Mouse (Mus musculus) kidney, embryonic 15.5 days (tissue): ENCODE results near the gene Allc. TPM values are rescaled to one million over a fixed set of nuclear protein-coding genes. Genes with fewer than 3 reads are reported as not detected.
A peak's percentile ranks its signal among the peaks of the same experiment; 100 is the strongest.

Experiments used
- ATAC-seq: fragments of 200-750 bp; cut with Nextera tagmentation; replicated peaks from 2 replicates; pipeline ENCODE4 v1.8.0; 2017; ENCODE audit warnings: moderate TSS enrichment; ENCODE audit not compliant: low FRiP score
- H3K27ac ChIP-seq: fragments of 300-500 bp; sonication (generic); 2 replicates; pipeline ENCODE4 v1.5.1; 2015; ENCODE audit warnings: mild to moderate bottlenecking, inconsistent platforms
- H3K27me3 ChIP-seq: fragments of 300-500 bp; sonication (generic); 2 replicates; pipeline ENCODE4 v1.6.1; 2015; ENCODE audit warnings: inconsistent platforms
- H3K36me3 ChIP-seq: fragments of 300-500 bp; sonication (generic); 2 replicates; pipeline ENCODE4 v1.6.1; 2015; ENCODE audit warnings: inconsistent platforms
- H3K4me1 ChIP-seq: fragments of 300-500 bp; sonication (generic); 2 replicates; pipeline ENCODE4 v1.6.1; 2015; ENCODE audit warnings: inconsistent platforms
- H3K4me2 ChIP-seq: fragments of 300-500 bp; sonication (generic); 2 replicates; pipeline ENCODE4 v1.6.1; 2015; ENCODE audit warnings: moderate library complexity, mild to moderate bottlenecking, inconsistent platforms
- H3K4me3 ChIP-seq: fragments of 300-500 bp; sonication (generic); replicated peaks from 2 replicates; pipeline ENCODE4 v1.5.1; 2015; ENCODE audit warnings: mild to moderate bottlenecking, inconsistent platforms
- H3K9ac ChIP-seq: fragments of 300-500 bp; sonication (generic); 2 replicates; pipeline ENCODE4 v1.6.1; 2015; ENCODE audit warnings: mild to moderate bottlenecking, inconsistent platforms
- H3K9me3 ChIP-seq: fragments of 300-500 bp; sonication (generic); replicated peaks from 2 replicates; pipeline ENCODE4 v1.6.1; 2016; ENCODE audit warnings: inconsistent platforms
- WGBS: fragments of 180-500 bp; shearing (Covaris S2); methylation state at CpG from one replicate; pipeline ENCODE4 v1.1.7; 2015; ENCODE audit warnings: mixed read lengths; 5-methylcytosine and 5-hydroxymethylcytosine counted together
- polyA plus RNA-seq: library from polyadenylated mRNA; unstranded; fragments of >200 nt; fragmentation: Nextera tagmentation; extraction: Ambion mirVana; gene quantifications from 2 replicates; pipeline ENCODE4 v1.2.1, GENCODE M21; 2015

Gene Allc
- not detected in 2 replicates for polyA plus RNA-seq

DNA sequence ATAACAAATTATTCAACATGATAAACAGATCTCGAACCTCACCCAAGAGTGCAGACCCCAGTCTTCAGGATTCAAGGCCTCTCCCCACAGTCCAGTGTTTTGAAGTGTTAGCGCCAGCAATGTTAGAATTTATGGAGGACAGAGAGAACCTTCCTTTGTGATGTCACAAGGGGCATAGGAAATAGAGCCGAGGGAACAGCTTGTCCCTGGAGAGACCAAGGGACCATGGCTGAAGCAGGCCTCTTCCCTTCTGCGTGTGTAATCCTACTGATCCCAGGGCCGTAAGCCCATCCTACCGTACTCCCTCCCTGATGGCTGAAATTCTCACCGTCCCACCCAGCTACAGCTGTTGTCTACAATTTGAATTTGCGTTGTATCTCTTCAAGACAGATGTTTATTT lies at the start of gene Allc:
Gene Allc, minus strand, starts transcription at position 101 of the 400 bp plus-strand sequence.
- Histone ChIP-seq H3K36me3 (no peaks in the 10 kb centered on the region), H3K27me3 (no peaks in the 10 kb centered on the region), H3K9ac (no peak within 1 kb of the TSS), H3K9me3 (no peaks in the 10 kb centered on the region), H3K27ac (no peak within 1 kb of the TSS), H3K4me3 (no peak within 1 kb of the TSS), H3K4me1 (no peaks in the 10 kb centered on the region), H3K4me2 (no peak within 1 kb of the TSS)
- WGBS: 83% methylated on average over 8 of the region's 8 CpGs
- no peak for ATAC-seq

DNA sequence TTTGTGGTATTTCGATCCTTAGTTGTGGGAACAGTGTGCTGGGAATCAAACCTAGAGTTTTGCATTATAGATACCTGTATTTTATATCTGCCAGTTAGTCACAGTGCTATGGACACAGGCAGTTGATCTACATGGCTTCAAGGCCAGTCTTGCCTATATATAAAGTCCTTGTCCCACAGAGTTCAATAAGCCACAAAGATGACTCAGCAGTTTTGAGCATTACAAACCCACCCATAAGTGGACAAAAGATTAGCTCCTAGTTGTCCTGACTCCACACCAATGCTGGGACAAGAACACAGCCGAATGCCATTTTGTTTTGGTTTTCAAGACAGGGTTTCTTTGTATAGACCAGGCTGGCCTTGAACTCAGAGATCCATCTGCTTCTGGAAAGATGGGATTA lies 46.1 kb upstream of the Allc start:
- no peak overlapping the region for H3K4me3 ChIP-seq
- 96% methylated on average over 2 of the region's 2 CpGs for WGBS
- peaks cover 4% of the 10 kb centered on the region for H3K4me1 ChIP-seq
- H3K27ac ChIP-seq: no peak overlapping the region; the same call in 1 of the 2 replicates
- H3K9me3 ChIP-seq: no peaks in the 10 kb centered on the region
- no peak for ATAC-seq
- H3K36me3 ChIP-seq: peaks cover 56% of the 10 kb centered on the region
- no peak overlapping the region for H3K4me2 ChIP-seq
- H3K27me3 ChIP-seq: no peaks in the 10 kb centered on the region
- no peak overlapping the region for H3K9ac ChIP-seq

GRCm38 (mm10) chr12:28627092-28627491 lies 44.8 kb upstream of the Allc start:
- Histone ChIP-seq H3K4me2 (no peak overlapping the region), H3K9me3 (no peaks in the 10 kb centered on the region), H3K4me1 (peaks cover 12% of the 10 kb centered on the region), H3K9ac (no peak overlapping the region), H3K27me3 (no peaks in the 10 kb centered on the region), H3K4me3 (no peak overlapping the region), H3K27ac (no peak overlapping the region), H3K36me3 (peaks cover 43% of the 10 kb centered on the region)
- WGBS: 48% methylated on average over 4 of the region's 4 CpGs
- no peak for ATAC-seq

- Histone ChIP-seq H3K4me1 (peaks cover 25% of the 10 kb centered on the region), H3K9me3 (no peaks in the 10 kb centered on the region), H3K9ac (no peak overlapping the region), H3K4me2 (no peak overlapping the region), H3K27ac (no peak overlapping the region), H3K4me3 (no peak overlapping the region), H3K27me3 (no peaks in the 10 kb centered on the region), H3K36me3 (peaks cover 26% of the 10 kb centered on the region)
- no peak for ATAC-seq
- 75% methylated on average over 7 of the region's 7 CpGs for WGBS
These were observed 43.1 kb upstream of the Allc start for GRCm38 (mm10) chr12:28625407-28625806.

GRCm38 (mm10) chr12:28624251-28624650 lies 41.9 kb upstream of the Allc start:
- WGBS: 89% methylated on average over 2 of the region's 2 CpGs
- Histone ChIP-seq H3K4me1 (peaks cover 25% of the 10 kb centered on the region), H3K4me2 (no peak overlapping the region), H3K4me3 (no peak overlapping the region), H3K36me3 (peaks cover 15% of the 10 kb centered on the region), H3K9me3 (no peaks in the 10 kb centered on the region), H3K9ac (no peak overlapping the region), H3K27ac (no peak overlapping the region), H3K27me3 (no peaks in the 10 kb centered on the region)
- ATAC-seq: no peak

DNA sequence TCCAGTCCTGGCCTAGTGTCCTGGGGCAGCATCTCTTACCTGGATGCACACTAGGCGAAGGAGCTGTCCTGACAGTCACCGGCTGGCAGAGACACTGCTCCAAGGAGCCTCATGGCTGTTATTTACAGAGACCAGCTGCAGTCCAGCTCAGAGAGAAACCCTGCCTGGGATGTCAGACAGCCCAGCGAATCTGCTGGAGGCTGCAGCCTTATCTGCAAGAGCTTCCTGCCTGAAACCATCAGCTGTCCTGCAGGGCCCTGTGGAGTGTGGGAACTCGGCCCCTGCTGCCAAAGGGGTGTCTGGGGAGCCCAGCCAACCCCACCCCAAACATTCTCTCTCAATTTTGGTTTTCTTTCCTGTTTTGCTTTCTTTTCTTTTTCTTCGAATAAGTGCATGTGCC lies 40.9 kb upstream of the Allc start, which contains the start of gene Colec11:
Gene Colec11, minus strand, starts transcription at position 183 of the 400 bp plus-strand sequence.
- ATAC-seq: no peak; the same call in 1 of the 2 replicates
- H3K9ac ChIP-seq: no peak within 1 kb of the TSS
- no peaks in the 10 kb centered on the region for H3K27me3 ChIP-seq
- 38% methylated on average over 5 of the region's 5 CpGs for WGBS
- no peak within 1 kb of the TSS for H3K4me3 ChIP-seq
- H3K27ac ChIP-seq: peak within 1 kb of the TSS; percentile 19
- peaks cover 4% of the 10 kb centered on the region for H3K36me3 ChIP-seq
- peaks cover 25% of the 10 kb centered on the region for H3K4me1 ChIP-seq
- no peak within 1 kb of the TSS for H3K4me2 ChIP-seq
- H3K9me3 ChIP-seq: no peaks in the 10 kb centered on the region

DNA sequence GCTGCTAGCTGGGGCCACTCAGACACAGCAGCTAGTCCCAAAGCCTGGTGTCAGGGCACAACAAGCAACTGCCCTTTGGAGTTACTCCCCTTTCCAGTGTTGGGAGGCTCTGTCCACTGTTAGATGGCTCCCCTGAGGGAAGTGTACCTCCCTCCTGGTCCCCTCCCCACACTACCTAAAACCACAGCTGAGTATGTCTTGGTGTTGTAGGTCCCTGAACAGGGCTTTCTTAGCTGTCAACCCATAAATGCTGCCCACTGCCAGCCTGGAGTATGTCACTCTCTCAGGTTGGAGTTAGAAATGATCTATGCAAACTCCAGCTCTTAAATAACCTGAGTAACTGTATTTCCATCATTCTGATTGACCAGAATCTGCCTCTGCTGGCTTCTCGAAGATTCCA lies 40.3 kb upstream of the Allc start:
- H3K27me3 ChIP-seq: no peaks in the 10 kb centered on the region
- no peak overlapping the region for H3K4me2 ChIP-seq
- H3K27ac ChIP-seq: peak overlapping the region; percentile 19
- ATAC-seq: no peak
- H3K4me1 ChIP-seq: peaks cover 25% of the 10 kb centered on the region
- no peak overlapping the region for H3K9ac ChIP-seq
- 62% methylated on average over 1 of the region's 1 CpGs for WGBS
- no peaks in the 10 kb centered on the region for H3K9me3 ChIP-seq
- no peak overlapping the region for H3K4me3 ChIP-seq
- H3K36me3 ChIP-seq: no peaks in the 10 kb centered on the region; the same call in 1 of the 2 replicates

- ATAC-seq: no peak
- Histone ChIP-seq H3K4me2 (0 out of 2 replicates have a peak overlapping the region, but pooled peaks have one; percentile 20), H3K36me3 (no peaks in the 10 kb centered on the region), H3K4me1 (peaks cover 25% of the 10 kb centered on the region), H3K27ac (peak overlapping the region; percentile 19), H3K4me3 (no peak overlapping the region), H3K9me3 (no peaks in the 10 kb centered on the region), H3K9ac (no peak overlapping the region), H3K27me3 (no peaks in the 10 kb centered on the region)
- 46% methylated on average over 5 of the region's 5 CpGs for WGBS
These were observed 39.8 kb upstream of the Allc start for GRCm38 (mm10) chr12:28622167-28622532.

GRCm38 (mm10) chr12:28621451-28622166 lies 39.3 kb upstream of the Allc start:
- Histone ChIP-seq H3K4me2 (peak overlapping the region; percentile 20), H3K4me3 (no peak overlapping the region), H3K4me1 (peaks cover 25% of the 10 kb centered on the region), H3K9ac (no peak overlapping the region), H3K27me3 (no peaks in the 10 kb centered on the region), H3K36me3 (no peaks in the 10 kb centered on the region), H3K27ac (peak overlapping the region; percentile 19), H3K9me3 (no peaks in the 10 kb centered on the region)
- WGBS: 13% methylated on average over 7 of the region's 7 CpGs
- 0 out of 2 replicates have a peak, but pooled peaks have one; percentile 47 for ATAC-seq

DNA sequence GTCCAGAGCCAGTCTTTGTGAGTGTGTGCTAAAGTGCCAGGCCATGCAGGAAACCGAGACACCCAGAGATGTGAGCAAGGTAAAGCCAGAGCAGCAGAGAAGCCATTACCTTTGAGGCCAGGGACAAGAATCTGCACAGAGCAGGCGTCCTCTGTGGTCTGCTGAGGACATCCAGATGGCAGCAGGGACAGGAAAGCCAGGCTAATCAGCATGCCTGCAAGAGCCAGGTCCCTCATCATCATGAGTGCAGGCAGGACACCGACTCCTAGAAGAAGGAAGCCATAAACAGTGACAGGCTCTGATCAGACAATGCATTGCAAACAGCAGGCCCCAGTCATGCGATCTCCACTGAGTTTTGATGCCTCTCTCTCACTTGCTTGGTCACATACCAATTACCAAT lies 35.0 kb upstream of the Allc start:
- ATAC-seq: no peak
- Histone ChIP-seq H3K9me3 (no peaks in the 10 kb centered on the region), H3K36me3 (no peaks in the 10 kb centered on the region), H3K4me2 (no peak overlapping the region), H3K9ac (no peak overlapping the region), H3K27ac (no peak overlapping the region), H3K4me3 (no peak overlapping the region), H3K4me1 (peaks cover 16% of the 10 kb centered on the region), H3K27me3 (no peaks in the 10 kb centered on the region)
- WGBS: 47% methylated on average over 4 of the region's 4 CpGs

DNA sequence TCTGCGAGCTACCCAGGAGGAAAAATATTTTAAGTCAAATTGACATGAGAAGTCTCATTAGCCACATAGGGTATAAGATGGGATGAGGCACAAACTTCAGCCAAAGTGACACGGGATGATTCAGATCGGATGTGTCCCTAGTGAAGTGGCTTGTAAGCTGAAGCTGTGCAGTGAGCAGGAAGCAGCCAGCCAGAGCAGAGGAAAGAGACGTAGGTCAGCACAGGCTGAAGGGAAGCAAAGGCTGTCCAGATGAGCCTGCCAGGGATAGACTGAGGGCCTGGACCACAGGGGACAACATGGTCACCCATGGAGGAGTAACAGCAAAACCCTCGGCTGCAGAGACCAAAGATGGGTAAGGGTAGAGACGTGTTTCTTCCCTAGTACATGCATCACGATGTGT lies 32.1 kb upstream of the Allc start:
- no peak for ATAC-seq
- H3K36me3 ChIP-seq: no peaks in the 10 kb centered on the region
- H3K9ac ChIP-seq: no peak overlapping the region
- WGBS: 62% methylated on average over 7 of the region's 7 CpGs
- H3K9me3 ChIP-seq: no peaks in the 10 kb centered on the region
- H3K27me3 ChIP-seq: no peaks in the 10 kb centered on the region
- H3K4me1 ChIP-seq: no peaks in the 10 kb centered on the region
- H3K4me2 ChIP-seq: no peak overlapping the region
- H3K27ac ChIP-seq: no peak overlapping the region
- H3K4me3 ChIP-seq: no peak overlapping the region

- Histone ChIP-seq H3K9me3 (no peaks in the 10 kb centered on the region), H3K27me3 (no peaks in the 10 kb centered on the region), H3K4me3 (no peak overlapping the region), H3K4me1 (0 out of 2 replicates have a peak, but pooled peaks cover 5% of the 10 kb centered on the region), H3K9ac (no peak overlapping the region), H3K27ac (no peak overlapping the region), H3K36me3 (no peaks in the 10 kb centered on the region), H3K4me2 (no peak overlapping the region)
- WGBS: 30% methylated on average over 6 of the region's 6 CpGs
- ATAC-seq: no peak
These were observed 30.1 kb upstream of the Allc start for GRCm38 (mm10) chr12:28612391-28612790.
